Mouse (Mus musculus) embryo, embryonic 11.5 days (tissue): ENCODE measurements at regions not wholly inside any gene's neighbourhood (a gene's known extent, or its start where the extent isn't known, plus 50 kb on each side); places are given as distances from the start of the nearest gene placed in this dataset.

Source experiments
- DNase-seq: peaks from one replicate; pipeline ENCODE4 v3.0.0-alpha.2; 2012; ENCODE audit warnings: low read depth, low spot score

DNA sequence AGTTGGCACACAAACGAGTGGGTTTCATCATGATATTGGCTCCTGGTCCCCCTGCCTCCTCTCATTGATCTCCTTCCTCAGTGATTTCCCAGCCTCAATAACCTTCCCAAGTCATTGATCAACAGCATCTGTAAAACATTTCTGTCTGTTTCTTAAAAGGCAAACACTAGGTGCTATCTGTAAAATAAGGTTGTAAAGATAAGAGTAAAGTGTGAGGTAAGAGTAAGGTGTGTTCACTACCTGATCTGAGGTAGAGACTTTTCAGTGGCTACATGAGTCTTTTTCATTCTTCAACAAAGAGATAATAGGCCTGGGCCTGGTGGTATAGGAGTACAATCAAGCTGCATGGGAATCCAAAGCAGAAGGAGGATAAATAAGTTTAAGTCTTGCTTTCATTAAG is 55.7 kb downstream of the Plk2 start:
- DNase-seq = no peak

- no peak for DNase-seq
Measured at GRCm38 (mm10) chr13:110452009-110452525, 57.2 kb downstream of the Plk2 start.

DNA sequence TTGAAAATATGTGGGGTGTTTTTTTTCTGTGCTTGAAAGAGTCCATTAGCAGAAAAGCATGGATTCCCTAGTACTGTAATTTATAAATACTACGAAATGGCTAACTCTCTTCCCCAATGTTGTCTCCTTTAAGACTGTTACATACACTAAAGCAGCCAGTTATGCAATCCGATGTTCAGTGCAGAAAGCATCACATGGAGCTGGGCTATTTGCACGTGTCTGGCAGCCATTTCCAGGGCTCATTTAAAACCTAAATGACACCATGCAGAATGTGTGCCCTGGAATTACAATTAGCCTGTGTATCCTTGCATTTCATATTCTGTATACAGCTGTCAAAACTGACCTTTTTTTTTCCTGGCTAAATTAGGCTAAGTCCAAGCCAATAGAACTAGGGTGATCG is 60.2 kb downstream of the Plk2 start:
- no peak for DNase-seq

DNA sequence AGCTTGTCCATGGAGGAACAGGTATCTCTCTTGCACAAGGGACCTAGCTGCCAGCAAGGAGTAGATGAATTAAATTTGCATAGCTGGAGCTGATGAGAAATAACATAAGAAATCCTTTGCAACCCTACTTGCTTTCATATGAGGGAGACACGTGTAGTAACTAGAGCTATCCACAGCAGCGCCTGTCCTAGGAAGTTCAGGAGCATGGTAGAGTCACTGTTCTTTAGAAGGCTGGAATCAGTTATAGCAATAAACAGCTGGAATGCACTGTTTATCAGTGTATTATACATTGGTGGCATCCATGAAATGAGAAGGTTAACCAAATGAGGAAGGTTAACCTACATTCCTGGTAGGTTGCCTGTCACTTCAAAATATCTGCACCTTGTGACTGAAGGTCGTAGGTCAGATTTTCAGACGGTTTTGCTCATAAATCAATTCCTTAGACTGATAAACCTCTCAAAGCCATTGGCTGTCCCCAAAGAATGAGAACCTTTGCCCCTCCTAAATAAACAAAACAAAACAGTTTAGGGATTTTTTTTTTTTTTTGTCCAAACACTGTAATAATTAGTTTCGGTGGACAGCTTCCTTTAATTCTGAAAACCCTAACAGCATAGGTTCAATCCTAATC is 60.8 kb downstream of the Plk2 start:
- DNase-seq = no peak

DNA sequence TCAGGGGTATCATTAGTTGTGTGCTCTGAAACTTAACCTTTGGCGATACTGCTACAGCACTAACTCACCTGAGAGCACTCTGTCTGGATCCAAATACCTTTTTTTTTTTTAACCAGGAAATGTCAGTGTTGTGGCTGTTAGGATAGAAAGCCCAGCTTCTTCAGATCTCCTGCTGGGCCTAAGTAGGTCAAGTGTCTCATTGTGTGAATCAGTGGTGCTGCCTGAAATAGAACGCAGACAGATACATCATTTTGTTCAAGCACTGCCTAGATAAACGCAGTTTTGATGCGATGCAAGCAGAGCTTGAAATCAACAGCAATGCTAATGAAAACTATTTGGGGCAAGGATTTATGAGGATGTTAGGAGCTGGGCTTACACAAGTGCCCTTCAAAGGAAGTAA is 63.9 kb downstream of the Plk2 start:
- DNase-seq = no peak

DNA sequence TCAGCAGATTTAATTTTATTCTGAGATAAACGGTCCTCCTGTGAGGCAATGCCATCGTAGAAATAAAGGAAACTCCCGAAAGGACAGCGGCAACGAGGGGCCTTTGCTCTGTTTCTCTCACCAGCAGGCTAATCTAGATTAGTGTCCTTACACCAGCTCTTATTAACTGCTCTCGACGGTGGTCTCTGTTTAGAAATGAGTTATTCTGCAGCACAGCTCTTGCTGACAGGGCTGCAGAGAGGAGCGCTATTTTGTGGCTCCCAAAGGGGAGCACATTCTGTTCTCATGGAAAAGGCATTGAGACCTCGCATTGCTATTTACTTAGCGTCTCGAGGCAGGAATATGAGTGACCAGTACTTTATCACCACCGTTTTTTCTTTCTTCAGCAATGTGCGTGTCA is 66.7 kb downstream of the Plk2 start:
- no peak for DNase-seq

DNA sequence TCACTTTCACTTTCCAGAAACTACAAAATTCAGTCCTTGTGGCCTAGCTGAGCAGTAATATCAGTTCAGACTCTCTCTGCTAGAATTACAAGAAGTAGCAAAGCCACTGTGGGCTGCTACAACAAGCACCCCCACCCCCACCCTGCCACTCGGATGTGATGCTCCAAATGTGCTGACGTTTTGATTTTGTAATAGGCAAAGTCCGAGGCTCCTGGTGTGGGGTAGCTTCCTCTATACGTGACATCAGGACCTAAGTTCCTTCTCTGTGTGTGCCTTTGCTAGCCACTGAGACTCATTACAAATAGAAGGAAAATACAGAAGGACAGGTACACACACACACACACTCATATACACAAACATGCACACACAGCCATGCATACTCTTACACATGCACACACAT is 76.7 kb downstream of the Plk2 start:
- no peak for DNase-seq

GRCm38 (mm10) chr13:110477709-110478108 is 82.9 kb downstream of the Plk2 start:
- DNase-seq = no peak

DNA sequence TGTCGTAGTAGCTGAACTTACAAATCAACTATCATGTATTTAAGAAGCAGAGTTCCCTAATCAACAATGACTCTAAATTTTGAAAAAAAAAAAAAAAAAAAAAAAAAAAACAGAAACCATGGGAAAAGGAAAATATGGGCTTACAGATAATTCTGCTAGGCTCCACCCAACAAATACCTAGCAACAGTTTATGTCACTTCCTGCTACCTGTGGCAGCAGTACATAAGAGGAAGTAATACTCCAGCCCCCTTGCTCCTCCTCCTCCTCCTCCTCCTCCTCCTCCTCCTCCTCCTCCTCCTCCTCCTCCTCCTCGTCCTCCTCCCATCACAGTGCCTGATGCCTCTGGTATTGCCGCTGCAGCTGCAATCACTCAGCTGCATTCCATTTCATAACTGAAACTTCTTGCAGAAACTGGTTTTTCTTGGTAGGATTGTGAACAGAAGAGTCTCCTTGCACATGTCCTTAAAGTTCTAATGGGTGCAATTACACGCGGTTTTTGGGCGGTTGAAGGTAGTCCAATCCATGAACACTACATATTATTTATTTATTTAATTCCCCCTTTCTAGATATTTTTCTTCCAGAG is 89.6 kb downstream of the Plk2 start:
- no peak for DNase-seq

- DNase-seq = no peak
Measured at GRCm38 (mm10) chr13:110485515-110485914, 90.7 kb downstream of the Plk2 start.

- no peak for DNase-seq
Measured at GRCm38 (mm10) chr13:110490166-110490565, 95.3 kb downstream of the Plk2 start.

GRCm38 (mm10) chr13:110492296-110493001 is 97.6 kb downstream of the Plk2 start:
- DNase-seq = no peak

- no peak for DNase-seq
Measured at GRCm38 (mm10) chr13:110493002-110493552, 98.2 kb downstream of the Plk2 start.

DNA sequence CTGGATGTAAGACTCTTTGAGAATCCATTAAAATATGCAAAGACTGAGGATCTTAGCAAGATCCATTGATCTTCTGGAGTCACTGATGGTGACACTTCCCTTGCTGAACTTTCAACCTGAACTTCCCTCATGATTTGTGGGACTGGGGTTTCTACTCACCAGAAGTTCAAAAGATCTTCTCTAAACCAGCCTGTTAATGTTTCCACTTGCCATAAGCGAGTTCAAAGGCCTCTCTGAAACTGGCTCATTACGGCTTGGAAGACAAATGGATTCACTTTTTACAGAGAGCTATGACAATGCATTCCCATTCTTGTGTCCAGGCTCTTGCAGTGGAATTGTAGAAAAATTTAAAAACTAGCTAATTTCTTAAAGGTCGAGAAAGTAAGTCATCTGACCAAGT is 102.6 kb downstream of the Plk2 start:
- no peak for DNase-seq

GRCm38 (mm10) chr13:110507814-110508362 is 113.0 kb downstream of the Plk2 start:
- no peak for DNase-seq

- no peak for DNase-seq
Measured at GRCm38 (mm10) chr13:110517986-110518385, 123.1 kb downstream of the Plk2 start.

DNA sequence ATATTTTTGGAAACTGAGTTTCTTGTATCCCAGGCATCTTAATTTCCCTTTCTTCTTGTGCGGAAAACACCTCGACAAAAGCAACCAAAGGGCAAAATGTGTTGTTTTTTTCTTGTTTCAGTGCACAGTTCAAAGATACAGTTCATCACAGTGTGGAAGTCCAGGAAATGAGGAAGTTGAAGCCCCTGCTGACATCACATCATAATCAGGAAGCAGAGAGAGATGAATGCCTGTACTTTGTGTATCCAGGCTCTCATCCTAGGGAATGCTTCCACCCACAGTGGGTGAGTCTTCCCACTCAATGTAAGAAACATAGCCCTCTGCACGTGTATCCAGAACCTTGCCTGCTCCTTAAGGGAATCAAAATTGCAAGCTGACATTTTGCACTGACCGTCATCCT is 128.1 kb downstream of the Plk2 start:
- DNase-seq = no peak

GRCm38 (mm10) chr13:110527681-110528080 is 132.8 kb downstream of the Plk2 start:
- DNase-seq = no peak

DNA sequence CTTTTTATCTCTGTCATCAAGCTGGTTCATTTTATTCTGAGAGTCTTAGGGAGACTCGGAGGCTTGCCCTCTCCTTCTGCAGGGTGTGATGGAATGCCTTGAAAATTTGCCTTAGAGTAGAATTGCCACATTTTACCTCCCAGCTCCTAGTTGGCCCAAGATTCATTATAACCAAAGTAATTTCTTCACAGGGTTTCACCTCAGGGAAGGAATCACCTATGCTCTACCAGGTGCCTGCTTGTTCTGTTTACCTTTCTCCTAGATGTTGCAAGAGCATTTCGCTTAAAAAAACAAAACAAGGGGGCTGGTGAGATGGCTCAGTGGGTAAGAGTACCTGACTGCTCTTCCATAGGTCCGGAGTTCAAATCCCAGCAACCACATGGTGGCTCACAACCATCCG is 134.8 kb downstream of the Plk2 start:
- DNase-seq = no peak

- DNase-seq = no peak
Measured at GRCm38 (mm10) chr13:110534320-110534764, 139.5 kb downstream of the Plk2 start.

DNA sequence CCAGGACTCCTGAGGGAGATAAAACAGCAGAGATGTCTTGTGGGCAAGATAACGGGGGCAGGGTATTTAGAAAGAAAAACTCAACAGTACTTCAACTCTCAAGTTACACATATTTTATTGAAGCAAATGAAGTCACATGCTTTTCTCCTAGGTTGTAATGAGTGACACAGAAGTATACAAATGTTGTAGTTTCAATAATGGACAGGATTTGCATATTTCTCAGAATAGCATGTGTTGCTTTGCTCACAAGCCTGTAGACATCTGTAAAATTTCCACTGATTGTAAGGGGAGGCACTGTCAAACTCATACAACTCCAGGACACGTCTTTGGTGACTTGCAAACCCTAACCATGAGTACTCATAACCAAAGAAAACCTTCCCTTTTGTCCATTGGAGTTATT is 140.9 kb downstream of the Plk2 start:
- DNase-seq = no peak

DNA sequence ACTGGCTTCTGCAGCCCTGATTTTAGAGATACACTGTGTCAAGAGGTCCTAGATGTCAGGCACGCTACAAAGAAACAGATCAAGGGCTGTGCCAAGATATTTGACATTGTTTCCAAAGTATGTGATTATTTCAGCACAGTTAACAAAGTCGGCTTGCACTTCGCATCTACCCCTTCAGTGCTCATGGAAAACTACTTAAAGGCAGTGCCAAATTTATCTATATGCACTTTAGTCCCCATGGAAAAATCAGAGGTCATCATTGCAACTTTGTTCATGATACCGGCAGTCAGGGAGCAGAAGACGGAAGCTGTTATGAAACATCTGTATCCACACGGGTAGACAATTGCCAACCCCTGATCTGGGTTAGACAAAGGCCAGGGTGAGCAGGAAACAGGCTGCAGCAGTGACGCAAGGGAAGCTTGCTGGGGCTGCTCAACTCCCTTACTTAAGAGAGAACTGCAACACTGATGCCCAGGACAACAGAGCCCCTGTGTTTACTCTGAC is 143.2 kb downstream of the Plk2 start:
- no peak for DNase-seq
